Comparison of ENCODE assay signal across 27 mouse cellular contexts in genomic region chr13:53258943-53259342, GRCm38 (mm10). TPM values are rescaled to one million over a fixed set of nuclear protein-coding genes. Genes with fewer than 3 reads are reported as not detected.
DNase-seq lines count a peak whose midpoint lies in the region; ATAC-seq and TF ChIP-seq lines count a peak whose summit lies in the region.
"Had no signal": no experiment of that assay in that cellular context is flagged by ENCODE, and none has a peak within 500 bp of the region (broad histone marks: within the 10 kb centered on the region; RNA-seq: fewer than 3 reads in every experiment).

No protein-coding gene starts in this region.

- H3K79me2 ChIP-seq in heart, adult 2 months (replicated peaks; ENCODE audit: control insufficient read depth, insufficient read depth, low read length) = no peaks in the 10 kb centered on the region

- no peak for DNase-seq in heart, adult 2 months
- DNase-seq in heart, postnatal 25 days (ENCODE audit: low spot score) = no peak
- peak; percentile 80 for DNase-seq in kidney, postnatal 0 days (ENCODE audit: low spot score)
- DNase-seq in kidney, adult 18-20 months = no peak
- no peak for DNase-seq in stomach, postnatal 0 days (ENCODE audit: low spot score)
- DNase-seq in gastrocnemius, postnatal 14 days = no peak
- DNase-seq: adrenal gland, postnatal 14 days; cerebellum, adult 2 months; cerebellum, postnatal 36 days; embryo, embryonic 11 days; heart, postnatal 14 days; kidney, adult 9 months; left cerebral cortex, postnatal 4 days; liver, embryonic 13.5 days; lung, postnatal 36 days; right cerebral cortex, postnatal 14 days; spleen, adult 18-20 months; thymus, adult 18-20 months had no signal

- no peak for TF ChIP-seq EP300 in heart, adult 2 months (IDR thresholded peaks at IDR 0.05; ENCODE audit: insufficient read depth, low read depth, low read length)
- peak; percentile 30 for TF ChIP-seq EP300 in stomach, postnatal 0 days (optimal IDR thresholded peaks at IDR 0.05)

- ATAC-seq in kidney, postnatal 0 days (replicated peaks; ENCODE audit: low FRiP score, low read depth) = no peak
- ATAC-seq in stomach, postnatal 0 days (ENCODE audit: low FRiP score, low TSS enrichment) = no peak
- no peak for ATAC-seq in megakaryocyte-erythroid progenitor cell, adult 5-6 weeks (replicated peaks; ENCODE audit: low FRiP score, low TSS enrichment, poor library complexity, severe bottlenecking)
- ATAC-seq: forebrain, embryonic 13.5 days; midbrain, embryonic 15.5 days had no signal

- H3K4me1 ChIP-seq in heart, adult 2 months (ENCODE audit: control insufficient read depth, insufficient read depth, low read length) = peaks cover 3% of the 10 kb centered on the region
- H3K4me1 ChIP-seq in kidney, postnatal 0 days (replicated peaks; ENCODE audit: insufficient read depth, low read length) = peaks cover 17% of the 10 kb centered on the region; the same call in 1 of the 2 replicates
- H3K4me1 ChIP-seq in embryonic fibroblast, embryonic 13.5 days (ENCODE audit: control insufficient read depth, insufficient read depth, low read length) = peaks cover 26% of the 10 kb centered on the region
- peaks cover 3% of the 10 kb centered on the region for H3K4me1 ChIP-seq in stomach, postnatal 0 days (replicated peaks; ENCODE audit: control insufficient read depth, insufficient read depth)
- H3K4me1 ChIP-seq: liver, embryonic 13.5 days; midbrain, embryonic 15.5 days had no signal

- WGBS in heart, adult 2 months = 83% methylated on average over 8 of the region's 8 CpGs
- 54% methylated on average over 8 of the region's 8 CpGs for WGBS in kidney, postnatal 0 days
- 54% methylated on average over 8 of the region's 8 CpGs for WGBS in stomach, postnatal 0 days

- no peak for TF ChIP-seq CTCF in heart, adult 2 months (IDR thresholded peaks at IDR 0.05)
- no peak for TF ChIP-seq CTCF in kidney, postnatal 0 days (IDR thresholded peaks at IDR 0.05; ENCODE audit: low read depth)
- no peak for TF ChIP-seq CTCF in embryonic fibroblast, embryonic 13.5 days (IDR thresholded peaks at IDR 0.05; ENCODE audit: borderline replicate concordance, insufficient read depth, low read length)
- no peak for TF ChIP-seq CTCF in stomach, postnatal 0 days (IDR thresholded peaks at IDR 0.05; ENCODE audit: low read depth)

- no peaks in the 10 kb centered on the region for H3K36me3 ChIP-seq in heart, adult 2 months (ENCODE audit: control insufficient read depth, insufficient read depth, low read length)
- H3K36me3 ChIP-seq in kidney, postnatal 0 days (ENCODE audit: insufficient read depth, low read length) = no peaks in the 10 kb centered on the region
- H3K36me3 ChIP-seq in stomach, postnatal 0 days (ENCODE audit: control insufficient read depth, insufficient read depth, low read length) = no peaks in the 10 kb centered on the region
- H3K36me3 ChIP-seq: heart, embryonic 12.5 days; hindbrain, embryonic 12.5 days; liver, embryonic 13.5 days; lung, embryonic 15.5 days; midbrain, embryonic 15.5 days; neural tube, embryonic 12.5 days had no signal

- H3K9me3 ChIP-seq in kidney, postnatal 0 days (replicated peaks; ENCODE audit: low read length) = no peaks in the 10 kb centered on the region
- no peaks in the 10 kb centered on the region for H3K9me3 ChIP-seq in stomach, postnatal 0 days (ENCODE audit: control insufficient read depth, low read length)
- H3K9me3 ChIP-seq: forebrain, embryonic 13.5 days; heart, embryonic 12.5 days; hindbrain, embryonic 12.5 days; liver, embryonic 13.5 days; lung, embryonic 15.5 days; midbrain, embryonic 15.5 days; neural tube, embryonic 12.5 days had no signal

- H3K27me3 ChIP-seq in heart, adult 2 months (ENCODE audit: control insufficient read depth, insufficient read depth, low read length) = no peaks in the 10 kb centered on the region
- no peaks in the 10 kb centered on the region for H3K27me3 ChIP-seq in kidney, postnatal 0 days (ENCODE audit: insufficient read depth, low read length)
- no peaks in the 10 kb centered on the region for H3K27me3 ChIP-seq in stomach, postnatal 0 days (ENCODE audit: control insufficient read depth, insufficient read depth, low read length)
- H3K27me3 ChIP-seq: forebrain, embryonic 13.5 days; heart, embryonic 12.5 days; hindbrain, embryonic 12.5 days; liver, embryonic 13.5 days; lung, embryonic 15.5 days; midbrain, embryonic 15.5 days; neural tube, embryonic 12.5 days had no signal

- H3K4me2 ChIP-seq in kidney, postnatal 0 days (ENCODE audit: low read length) = no peak overlapping the region
- H3K4me2 ChIP-seq in stomach, postnatal 0 days (replicated peaks; ENCODE audit: low read depth) = no peak overlapping the region
- H3K4me2 ChIP-seq: forebrain, embryonic 13.5 days; heart, embryonic 12.5 days; hindbrain, embryonic 12.5 days; liver, embryonic 13.5 days; lung, embryonic 15.5 days; midbrain, embryonic 15.5 days; neural tube, embryonic 12.5 days had no signal

- intact Hi-C loops in heart, adult 2 months (cut with DNase I) = no loop called here
- intact Hi-C loops in heart, postnatal 25 days (cut with DNase I) = no loop called here
- intact Hi-C loops in gastrocnemius, postnatal 14 days (cut with DNase I; ENCODE audit: low total_unique reads) = no loop called here

- no peak overlapping the region for H3K4me3 ChIP-seq in heart, adult 2 months
- H3K4me3 ChIP-seq in kidney, postnatal 0 days (replicated peaks; ENCODE audit: low read depth, low read length) = no peak overlapping the region
- H3K4me3 ChIP-seq in embryonic fibroblast, embryonic 13.5 days (ENCODE audit: insufficient read depth, low read length) = no peak overlapping the region
- H3K4me3 ChIP-seq in stomach, postnatal 0 days (ENCODE audit: low read depth, low read length) = no peak overlapping the region
- H3K4me3 ChIP-seq: forebrain, embryonic 13.5 days; heart, embryonic 12.5 days; hindbrain, embryonic 12.5 days; liver, embryonic 13.5 days; lung, embryonic 15.5 days; midbrain, embryonic 15.5 days; neural tube, embryonic 12.5 days had no signal

- peak overlapping the region; percentile 12; the same call in 1 of the 2 replicates for H3K27ac ChIP-seq in heart, adult 2 months
- H3K27ac ChIP-seq in kidney, postnatal 0 days = 0 out of 2 replicates have a peak overlapping the region, but pooled peaks have one; percentile 42
- H3K27ac ChIP-seq in embryonic fibroblast, embryonic 13.5 days (ENCODE audit: insufficient read depth, low read length) = peak overlapping the region; percentile 53
- H3K27ac ChIP-seq in stomach, postnatal 0 days (replicated peaks) = 0 out of 2 replicates have a peak overlapping the region, but pooled peaks have one; percentile 63
- H3K27ac ChIP-seq: forebrain, embryonic 13.5 days; hindbrain, embryonic 12.5 days; liver, embryonic 13.5 days; lung, embryonic 15.5 days; midbrain, embryonic 15.5 days; neural tube, embryonic 12.5 days had no signal

- no peak for TF ChIP-seq POLR2A in heart, adult 2 months (IDR thresholded peaks at IDR 0.05; ENCODE audit: insufficient read depth, low read depth, low read length)
- no peak for TF ChIP-seq POLR2A in embryonic fibroblast, embryonic 13.5 days (IDR thresholded peaks at IDR 0.05; ENCODE audit: low read depth, low read length)

- no peak overlapping the region for H3K9ac ChIP-seq in heart, adult 2 months (ENCODE audit: low read depth, low read length)
- no peak overlapping the region for H3K9ac ChIP-seq in kidney, postnatal 0 days (ENCODE audit: low read depth, low read length)
- H3K9ac ChIP-seq in stomach, postnatal 0 days (ENCODE audit: low read length) = no peak overlapping the region
- H3K9ac ChIP-seq: forebrain, embryonic 13.5 days; heart, embryonic 12.5 days; hindbrain, embryonic 12.5 days; liver, embryonic 13.5 days; lung, embryonic 15.5 days; midbrain, embryonic 15.5 days; neural tube, embryonic 12.5 days had no signal

RNA-seq across cellular contexts. Expression of gene Ror2, which starts 27.0 kb away (rescaled TPM):
- 1 to 10 TPM; 1.1 to 1.9 TPM for total RNA-seq in heart, adult 2 months (2021)
- 1.5 and 1.6 TPM in 2 replicates for polyA plus RNA-seq in heart, adult 2 months (2012; rRNA removed)
- total RNA-seq in heart, postnatal 25 days (2021) = 1 to 10 TPM; 1.5 to 1.8 TPM
- polyA plus RNA-seq in kidney, postnatal 0 days (2015; fragmentation: Nextera tagmentation; extraction: Ambion mirVana) = 6.3 and 7.4 TPM in 2 replicates
- 21.4 and 27.2 TPM in 2 replicates for polyA plus RNA-seq in embryonic fibroblast, embryonic 13.5 days (2011; ENCODE audit: insufficient read length, low read depth, missing spikeins)
- 5.7 and 6.9 TPM in 2 replicates for polyA plus RNA-seq in stomach, postnatal 0 days (2015; fragmentation: Nextera tagmentation; extraction: Ambion mirVana)
- not detected in 2 replicates for total RNA-seq in megakaryocyte-erythroid progenitor cell, adult 5-6 weeks (2014; fragmentation: Nextera tagmentation)
- total RNA-seq in megakaryocyte-erythroid progenitor cell, adult 5-6 weeks (2017) = not detected in 2 replicates
- 1 to 10 TPM; 2.4 to 2.5 TPM for total RNA-seq in gastrocnemius, postnatal 14 days (2021)
- total RNA-seq: granulocyte monocyte progenitor cell, adult 5-6 weeks had no signal

Comparison
In these comparisons a context has a peak if more than half of its experiments do, and no peak if none do; other contexts are left out.
1. H3K27ac ChIP-seq: peak in every context shown above with its lines; median percentile 63 in stomach, postnatal 0 days; 53 in embryonic fibroblast, embryonic 13.5 days; 42 in kidney, postnatal 0 days; 12 in heart, adult 2 months.